Mouse (Mus musculus): ENCODE measurements around the gene Smarcal1. TPM values are rescaled to one million over a fixed set of nuclear protein-coding genes. Genes with fewer than 3 reads are reported as not detected.

Smarcal1 gene
- total RNA-seq, 2 experiments from 2014 or later, result 30.3 to 31.2 TPM

Other genes starting within 250 kb of the Smarcal1 start
- not detected in 2 replicates for gene March4, start 46.3 kb upstream of the Smarcal1 start, total RNA-seq (2014; fragmentation: Nextera tagmentation)
- not detected in 2 replicates for gene March4, start 46.3 kb upstream of the Smarcal1 start, total RNA-seq (2017)
- not detected in 2 replicates for gene Ankar, start 117.3 kb downstream of the Smarcal1 start, total RNA-seq (2014; fragmentation: Nextera tagmentation)
- not detected in 2 replicates for gene Ankar, start 117.3 kb downstream of the Smarcal1 start, total RNA-seq (2017)
- 2,326 and 2,389 TPM in 2 replicates for gene Rpl37a, start 128.0 kb downstream of the Smarcal1 start, total RNA-seq (2014; fragmentation: Nextera tagmentation)
- gene Rpl37a, start 128.0 kb downstream of the Smarcal1 start, total RNA-seq (2017), result 479 and 580 TPM in 2 replicates
- not detected in 2 replicates for gene Igfbp2, start 241.3 kb downstream of the Smarcal1 start, total RNA-seq (2014; fragmentation: Nextera tagmentation)
- gene Igfbp2, start 241.3 kb downstream of the Smarcal1 start, total RNA-seq (2017), result not detected in 2 replicates

Measured in granulocyte monocyte progenitor cell, adult 5-6 weeks (primary cell).